Mouse (Mus musculus) CH12.LX (cell line): ENCODE data around the gene Tomm40l. TPM values are rescaled to one million over a fixed set of nuclear protein-coding genes. Genes with fewer than 3 reads are reported as not detected.

Source experiments
- DNase-seq: peaks from one replicate; pipeline ENCODE4 v3.0.0-alpha.2; 2013; ENCODE audit errors: extremely low read depth
- H3K27ac ChIP-seq: 2 replicates; pipeline ENCODE4 v1.5.1; 2012; ENCODE audit warnings: low read depth, mild to moderate bottlenecking, control low read depth, moderate library complexity; ENCODE audit not compliant: insufficient read depth
- H3K27me3 ChIP-seq: replicated peaks from 2 replicates; pipeline ENCODE3; 2012; ENCODE audit warnings: inconsistent platforms
- H3K36me3 ChIP-seq, 2 experiments: replicated peaks in 1 of 2; 2 replicates each; pipeline versions ENCODE3 to v1.6.1; 2012; ENCODE audit warnings: inconsistent platforms in 1 of 2, low read length in 1 of 2, mild to moderate bottlenecking in 1 of 2, mixed read lengths in 1 of 2, moderate library complexity in 1 of 2; ENCODE audit not compliant: control insufficient read depth in 1 of 2, insufficient read depth in 1 of 2
- H3K4me1 ChIP-seq, 2 experiments: 2 replicates each; pipeline ENCODE4 v1.6.1; 2012; ENCODE audit warnings: inconsistent platforms in 1 of 2, moderate library complexity in 1 of 2; ENCODE audit not compliant: insufficient read depth in 2 of 2, control insufficient read depth in 1 of 2
- H3K4me2 ChIP-seq: 2 replicates; pipeline ENCODE4 v1.6.1; 2012; ENCODE audit warnings: low read depth, mild to moderate bottlenecking, control low read depth; ENCODE audit not compliant: poor library complexity, insufficient read depth, severe bottlenecking
- H3K4me3 ChIP-seq, 3 experiments: fragments of 150-350 bp in 1 of 3; sonication (generic) in 1 of 3; replicated peaks in 1 of 3; 2 replicates each; pipeline versions ENCODE3 to v1.5.1; 2011 to 2012; ENCODE audit warnings: low read depth in 2 of 3, low read length in 2 of 3, mild to moderate bottlenecking in 2 of 3, moderate library complexity in 2 of 3, control low read depth in 1 of 3, improper control_type of control experiment in 1 of 3, inconsistent platforms in 1 of 3, mixed read lengths in 1 of 3; ENCODE audit not compliant: poor library complexity in 1 of 3
- H3K79me2 ChIP-seq: replicated peaks from 2 replicates; pipeline ENCODE4 v1.6.1; 2012; ENCODE audit warnings: mild to moderate bottlenecking, moderate library complexity; ENCODE audit not compliant: control insufficient read depth, poor library complexity, insufficient read depth, severe bottlenecking; ENCODE audit errors: extremely low read depth
- H3K9ac ChIP-seq: 2 replicates; pipeline ENCODE4 v1.6.1; 2012; ENCODE audit warnings: low read depth, mild to moderate bottlenecking, control low read depth, moderate library complexity; ENCODE audit not compliant: insufficient read depth
- H3K9me3 ChIP-seq: replicated peaks from 2 replicates; pipeline ENCODE3; 2012; ENCODE audit warnings: low read length, inconsistent platforms, mixed read lengths
- CHD1 ChIP-seq: IDR thresholded peaks from 2 replicates; pipeline ENCODE4 v1.6.1; 2012; ENCODE audit warnings: low read depth, low read length, improper control_type of control experiment, inconsistent platforms
- CTCF ChIP-seq, 2 experiments: IDR thresholded peaks in 1 of 2; conservative IDR thresholded peaks in 1 of 2; 2 replicates each; pipeline ENCODE4 v1.5.1; 2011 to 2012; ENCODE audit warnings: low read depth in 2 of 2, low read length in 2 of 2, improper control_type of control experiment in 1 of 2, inconsistent platforms in 1 of 2, mild to moderate bottlenecking in 1 of 2, moderate library complexity in 1 of 2
- ELF1 ChIP-seq: IDR thresholded peaks from 2 replicates; pipeline ENCODE4 v1.6.1; 2014; ENCODE audit warnings: low read depth, mild to moderate bottlenecking, inconsistent platforms, low read length, improper control_type of control experiment
- HCFC1 ChIP-seq: IDR thresholded peaks from 2 replicates; pipeline ENCODE4 v1.6.1; 2012; ENCODE audit warnings: low read depth, mild to moderate bottlenecking, inconsistent platforms, low read length, improper control_type of control experiment
- JUN ChIP-seq: IDR thresholded peaks from 2 replicates; pipeline ENCODE4 v1.6.1; 2011; ENCODE audit warnings: low read depth, mild to moderate bottlenecking, low read length, improper control_type of control experiment, moderate library complexity; ENCODE audit not compliant: insufficient read depth
- KAT2A ChIP-seq: IDR thresholded peaks from 2 replicates; pipeline ENCODE4 v1.6.1; 2012; ENCODE audit warnings: low read length, improper control_type of control experiment, inconsistent platforms; ENCODE audit not compliant: insufficient replicate concordance
- MAFK ChIP-seq: IDR thresholded peaks from 2 replicates; pipeline ENCODE4 v1.6.1; 2011; ENCODE audit warnings: low read length, improper control_type of control experiment; ENCODE audit not compliant: insufficient replicate concordance
- MAX ChIP-seq: IDR thresholded peaks from 2 replicates; pipeline ENCODE4 v1.6.1; 2011; ENCODE audit warnings: low read length, improper control_type of control experiment
- MEF2A ChIP-seq: IDR thresholded peaks from 2 replicates; pipeline ENCODE4 v1.6.1; 2014; ENCODE audit warnings: low read depth, mild to moderate bottlenecking, inconsistent platforms, low read length, improper control_type of control experiment, borderline replicate concordance
- MYC ChIP-seq: IDR thresholded peaks from 2 replicates; pipeline ENCODE4 v1.6.1; 2011; ENCODE audit warnings: low read depth, mild to moderate bottlenecking, improper control_type of control experiment, low read length
- RAD21 ChIP-seq: IDR thresholded peaks from 2 replicates; pipeline ENCODE4 v1.6.1; 2011; ENCODE audit warnings: low read depth, mild to moderate bottlenecking, low read length, improper control_type of control experiment, moderate library complexity
- SMC3 ChIP-seq: IDR thresholded peaks from 2 replicates; pipeline ENCODE4 v1.6.1; 2011; ENCODE audit warnings: low read depth, low read length, improper control_type of control experiment
- TBP ChIP-seq: conservative IDR thresholded peaks from 2 replicates; pipeline ENCODE4 v1.6.1; 2011; ENCODE audit warnings: low read depth, low read length, improper control_type of control experiment
- USF1 ChIP-seq: IDR thresholded peaks from 2 replicates; pipeline ENCODE4 v1.6.1; 2014; ENCODE audit warnings: low read depth, mild to moderate bottlenecking, inconsistent platforms, low read length, improper control_type of control experiment
- USF2 ChIP-seq: conservative IDR thresholded peaks from 2 replicates; pipeline ENCODE4 v1.6.1; 2011; ENCODE audit warnings: low read depth, low read length, improper control_type of control experiment
- dilution Hi-C: fragments of 300-500 bp; cut with MboI; formaldehyde crosslinking; loops from 2 replicates; pipeline ENCODE4 v1.14.3; 2020; ENCODE audit warnings: low sequenced_read_pairs; ENCODE audit not compliant: extremely low pct_unique_long_range_greater_than_20kb, extremely low pct_ligation_motif_present
- in situ Hi-C: fragments of 300-500 bp; cut with MboI; formaldehyde crosslinking; loops from 3 replicates; pipeline ENCODE4 v1.14.3; 2019; ENCODE audit warnings: low sequenced_read_pairs, low pct_ligation_motif_present, low pct_unique_long_range_greater_than_20kb, mixed read lengths
- polyA plus RNA-seq: library from polyadenylated mRNA; unstranded; fragments of >175 nt; gene quantifications from 2 replicates; pipeline ENCODE4 v1.2.1, GENCODE M21; 2012; ENCODE audit warnings: low read depth; ENCODE audit not compliant: insufficient read length
- total RNA-seq, 2 experiments: library from RNA; depleted of rRNA; stranded (reverse); fragments of 300-350 nt in 1 of 2; fragments of >200 nt in 1 of 2; gene quantifications; 2 replicates each; pipeline ENCODE4 v1.2.3; 2012 to 2014

Gene Tomm40l
- total and polyA plus RNA-seq, 3 experiments: 24.7 to 37.1 (median 36.0) TPM

GRCm38 (mm10) chr1:171220871-171221270, 1.4 kb downstream of the Tomm40l start:
- in situ Hi-C loops (loop anchor here (5.0 to 10.0 kb wide), 2 partner anchors 109 to 326 kb away; partner anchors contain the start of gene Cfap126), dilution Hi-C loops (no loop called here)
- H3K36me3 ChIP-seq: peaks cover 20 to 34% of the 10 kb centered on the region in 2 experiments
- no peaks in the 10 kb centered on the region for H3K27me3 ChIP-seq
- peak; percentile 87 for DNase-seq
- H3K27ac ChIP-seq: no peak overlapping the region
- H3K9me3 ChIP-seq: no peaks in the 10 kb centered on the region
- H3K79me2 ChIP-seq: no peaks in the 10 kb centered on the region
- TF ChIP-seq TBP (no peak; the same call in 1 of the 2 replicates), HCFC1 (no peak; the same call in 1 of the 2 replicates), CTCF (conservative IDR thresholded peaks at IDR 0.05 in 1 of 2, IDR thresholded peaks at IDR 0.05 in 1 of 2; ENCODE audit: low read depth in 2 of 2, low read length in 2 of 2) (peak; percentile 76 to 88), KAT2A (no peak), MEF2A (peak; percentile 30; the same call in 1 of the 2 replicates), JUN (no peak), MYC (no peak), SMC3 (peak; percentile 92), MAFK (peak; percentile 54; the same call in 1 of the 2 replicates), CHD1 (no peak), RAD21 (peak; percentile 65), ELF1 (peak; percentile 58; the same call in 1 of the 2 replicates), MAX (peak; percentile 63; the same call in 1 of the 2 replicates), USF1 (no peak)
- H3K4me3 ChIP-seq: peak overlapping the region in 2 of 3 experiments; percentile 67 to 69
- H3K4me2 ChIP-seq: peak overlapping the region; percentile 93
- peaks cover 9 to 27% of the 10 kb centered on the region in 2 experiments; a peak in 3 of 4 replicates for H3K4me1 ChIP-seq
- H3K9ac ChIP-seq: peak overlapping the region; percentile 80; the same call in 1 of the 2 replicates

- no peak for DNase-seq
- H3K4me2 ChIP-seq: no peak overlapping the region
- peaks cover 8 to 20% of the 10 kb centered on the region in 2 experiments; a peak in 3 of 4 replicates for H3K4me1 ChIP-seq
- H3K79me2 ChIP-seq: no peaks in the 10 kb centered on the region
- peaks cover 8% of the 10 kb centered on the region for H3K27me3 ChIP-seq
- H3K27ac ChIP-seq: no peak overlapping the region
- H3K9me3 ChIP-seq: no peaks in the 10 kb centered on the region
- in situ Hi-C loops: loop anchor here (5.0 kb wide), 1 partner anchor 36 kb away; the partner anchor contains the start of genes Adamts4 and Ndufs2
- no peak for TF ChIP-seq USF2
- TF ChIP-seq, all 38 proteins: peak for 0
- Histone ChIP-seq H3K4me3 (no peak overlapping the region), H3K9ac (no peak overlapping the region), H3K36me3 (peaks cover 20 to 34% of the 10 kb centered on the region in 2 experiments)
- dilution Hi-C loops: no loop called here
These were observed 5.9 kb downstream of the Tomm40l start for GRCm38 (mm10) chr1:171216241-171216955.
